Mouse (Mus musculus) hindbrain, postnatal 0 days (tissue): ENCODE results near the gene Gm20518. TPM values are rescaled to one million over a fixed set of nuclear protein-coding genes. Genes with fewer than 3 reads are reported as not detected.

Experiments
- ATAC-seq: fragments of 200-750 bp; cut with Nextera tagmentation; 2 replicates; pipeline ENCODE4 v1.8.0; 2017; ENCODE audit warnings: mild to moderate bottlenecking, moderate TSS enrichment, moderate library complexity
- DNase-seq: peaks from one replicate; pipeline ENCODE4 v3.0.0-alpha.2; 2015; ENCODE audit warnings: low spot score
- H3K27ac ChIP-seq: fragments of 300-500 bp; sonication (generic); 2 replicates; pipeline ENCODE4 v1.5.1; 2014; ENCODE audit warnings: mild to moderate bottlenecking
- H3K27me3 ChIP-seq: fragments of 300-500 bp; sonication (generic); 2 replicates; pipeline ENCODE4 v1.6.1; 2014; ENCODE audit warnings: low read length, mixed read lengths; ENCODE audit not compliant: insufficient read depth
- H3K36me3 ChIP-seq: fragments of 300-500 bp; sonication (generic); 2 replicates; pipeline ENCODE4 v1.6.1; 2014; ENCODE audit warnings: low read length, mixed read lengths; ENCODE audit not compliant: insufficient read depth
- H3K4me1 ChIP-seq: fragments of 300-500 bp; sonication (generic); 2 replicates; pipeline ENCODE4 v1.6.1; 2014; ENCODE audit warnings: antibody characterized with exemption, low read length, mixed read lengths; ENCODE audit not compliant: insufficient read depth
- H3K4me2 ChIP-seq: fragments of 300-500 bp; sonication (generic); 2 replicates; pipeline ENCODE4 v1.6.1; 2014; ENCODE audit warnings: low read depth, mild to moderate bottlenecking, low read length, moderate library complexity, mixed read lengths
- H3K4me3 ChIP-seq: fragments of 300-500 bp; sonication (generic); 2 replicates; pipeline ENCODE4 v1.5.1; 2014; ENCODE audit warnings: low read length
- H3K9ac ChIP-seq: fragments of 300-500 bp; sonication (generic); replicated peaks from 2 replicates; pipeline ENCODE4 v1.6.1; 2014; ENCODE audit warnings: mild to moderate bottlenecking, low read length, moderate library complexity, mixed read lengths
- H3K9me3 ChIP-seq: fragments of 300-500 bp; sonication (generic); 2 replicates; pipeline ENCODE4 v1.6.1; 2016; ENCODE audit warnings: low read length, mixed read lengths
- CTCF ChIP-seq: IDR thresholded peaks from 2 replicates; pipeline ENCODE4 v1.5.1; 2016; ENCODE audit warnings: antibody characterized with exemption, control low read depth, low read depth
- WGBS: fragments of 180-500 bp; shearing (Covaris S2); extraction: QIAGEN DNeasy Blood & Tissue Kit; methylation state at CpG from one replicate; pipeline ENCODE4 v1.1.7; 2014; 5-methylcytosine and 5-hydroxymethylcytosine counted together
- polyA plus RNA-seq: library from polyadenylated mRNA; unstranded; fragments of >200 nt; fragmentation: Nextera tagmentation; extraction: Ambion mirVana; gene quantifications from 2 replicates; pipeline ENCODE4 v1.2.1, GENCODE M21; 2015
- total RNA-seq: library from RNA; depleted of rRNA; stranded (reverse); fragments of >200 nt; gene quantifications from 2 replicates; pipeline ENCODE4 v1.2.3, GENCODE M21; 2014

Gene Gm20518
- total and polyA plus RNA-seq, 2 experiments from 2014 or later = 0.20 to 0.42 TPM

- no peak overlapping the region for H3K9ac ChIP-seq
- H3K36me3 ChIP-seq = no peaks in the 10 kb centered on the region
- H3K27me3 ChIP-seq = peaks cover 73% of the 10 kb centered on the region
- H3K4me2 ChIP-seq = no peak overlapping the region
- WGBS = 5% methylated on average over 7 of the region's 7 CpGs
- ATAC-seq (no peak), DNase-seq (no peak)
- no peaks in the 10 kb centered on the region for H3K9me3 ChIP-seq
- no peak for TF ChIP-seq CTCF
- H3K27ac ChIP-seq = no peak overlapping the region
- H3K4me1 ChIP-seq = peaks cover 31% of the 10 kb centered on the region
- H3K4me3 ChIP-seq = no peak overlapping the region
Observed at GRCm38 (mm10) chr16:17801777-17802455, 89.6 kb downstream of the Gm20518 start.

- DNase-seq (no peak), ATAC-seq (no peak)
- Histone ChIP-seq H3K4me2 (no peak overlapping the region), H3K36me3 (no peaks in the 10 kb centered on the region), H3K27me3 (peaks cover 72% of the 10 kb centered on the region), H3K9me3 (no peaks in the 10 kb centered on the region), H3K4me1 (peaks cover 25% of the 10 kb centered on the region), H3K9ac (no peak overlapping the region), H3K4me3 (no peak overlapping the region), H3K27ac (no peak overlapping the region)
- TF ChIP-seq CTCF = no peak
Observed at GRCm38 (mm10) chr16:17799584-17799983, 91.9 kb downstream of the Gm20518 start.

- no peak for TF ChIP-seq CTCF
- no peak for DNase-seq
- peak overlapping the region; percentile 58; the same call in 1 of the 2 replicates for H3K9ac ChIP-seq
- H3K4me2 ChIP-seq = peak overlapping the region; percentile 88
- ATAC-seq = no peak
- peaks cover 18% of the 10 kb centered on the region for H3K4me1 ChIP-seq
- H3K27me3 ChIP-seq = peaks cover 62% of the 10 kb centered on the region
- peak overlapping the region; percentile 55 for H3K4me3 ChIP-seq
- WGBS = 7% methylated on average over 42 of the region's 45 CpGs
- no peaks in the 10 kb centered on the region for H3K9me3 ChIP-seq
- no peaks in the 10 kb centered on the region for H3K36me3 ChIP-seq
- no peak overlapping the region for H3K27ac ChIP-seq
Observed at GRCm38 (mm10) chr16:17798321-17799180, 92.9 kb downstream of the Gm20518 start.

GRCm38 (mm10) chr16:17797812-17798311 is 93.6 kb downstream of the Gm20518 start:
- WGBS = 4% methylated on average over 29 of the region's 29 CpGs
- no peak for TF ChIP-seq CTCF
- Histone ChIP-seq H3K36me3 (no peaks in the 10 kb centered on the region; the same call in 1 of the 2 replicates), H3K4me1 (peaks cover 14% of the 10 kb centered on the region), H3K4me3 (peak overlapping the region; percentile 55), H3K27me3 (peaks cover 56% of the 10 kb centered on the region), H3K27ac (no peak overlapping the region), H3K9ac (peak overlapping the region; percentile 58; the same call in 1 of the 2 replicates), H3K9me3 (no peaks in the 10 kb centered on the region), H3K4me2 (peak overlapping the region; percentile 88)
- ATAC-seq = peak; percentile 8; the same call in 1 of the 2 replicates
- no peak for DNase-seq

GRCm38 (mm10) chr16:17796971-17797811 is 94.3 kb downstream of the Gm20518 start, which contains the start of gene Scarf2:
Gene Scarf2 (plus strand): TSS chr16:17797282.
- peaks cover 5% of the 10 kb centered on the region; the same call in 1 of the 2 replicates for H3K36me3 ChIP-seq
- no peak within 1 kb of the TSS for H3K27ac ChIP-seq
- WGBS = 3% methylated on average over 61 of the region's 81 CpGs
- H3K4me1 ChIP-seq = peaks cover 8% of the 10 kb centered on the region
- ATAC-seq (peak; percentile 35; the same call in 1 of the 2 replicates), DNase-seq (peak; percentile 36)
- no peak for TF ChIP-seq CTCF
- H3K4me3 ChIP-seq = peak within 1 kb of the TSS; percentile 55
- peak within 1 kb of the TSS; percentile 88 for H3K4me2 ChIP-seq
- no peaks in the 10 kb centered on the region for H3K9me3 ChIP-seq
- H3K27me3 ChIP-seq = peaks cover 49% of the 10 kb centered on the region
- H3K9ac ChIP-seq = peak within 1 kb of the TSS; percentile 58

- H3K4me2 ChIP-seq = peak overlapping the region; percentile 88
Observed at GRCm38 (mm10) chr16:17796519-17796918, 95.0 kb downstream of the Gm20518 start.

More at GRCm38 (mm10) chr16:17796519-17796918, 95.0 kb downstream of the Gm20518 start:
- Histone ChIP-seq H3K4me1 (peaks cover 8% of the 10 kb centered on the region), H3K9ac (no peak overlapping the region), H3K9me3 (no peaks in the 10 kb centered on the region), H3K27ac (no peak overlapping the region), H3K4me3 (peak overlapping the region; percentile 55), H3K27me3 (peaks cover 43% of the 10 kb centered on the region), H3K36me3 (peaks cover 10% of the 10 kb centered on the region; the same call in 1 of the 2 replicates)
- ATAC-seq (no peak), DNase-seq (no peak)
- TF ChIP-seq CTCF = no peak
